Mouse (Mus musculus) heart, adult 2 months (tissue): ENCODE measurements around the gene Lpcat2.

ENCODE experiments used
- CTCF ChIP-seq: fragments of 200-600 bp; IDR thresholded peaks from 2 replicates; pipeline ENCODE4 v1.8.1; 2022; ENCODE audit warnings: antibody characterized with exemption, mild to moderate bottlenecking, moderate library complexity
- EP300 ChIP-seq: fragments of 200-500 bp; IDR thresholded peaks from 2 replicates; pipeline ENCODE4 v1.6.1; 2011; ENCODE audit warnings: low read depth, low read length, control low read depth; ENCODE audit not compliant: insufficient read depth
- POLR2A ChIP-seq: fragments of 200-500 bp; IDR thresholded peaks from 2 replicates; pipeline ENCODE4 v1.6.1; 2011; ENCODE audit warnings: mild to moderate bottlenecking, low read depth, low read length, control low read depth; ENCODE audit not compliant: insufficient read depth

GRCm38 (mm10) chr8:92812773-92813172 is 42.4 kb upstream of the Lpcat2 start:
- no peak for TF ChIP-seq CTCF
- TF ChIP-seq POLR2A: no peak
- TF ChIP-seq EP300: no peak
